Mouse (Mus musculus): Measurements from ENCODE around the gene Pik3ap1.

Pik3ap1 gene

GRCm38 (mm10) chr19:41369557-41370460, 15.1 kb downstream of the Pik3ap1 start:
- DNase-seq (ENCODE audit: low read depth in 2 of 2, low spot score in 2 of 2), result no peak

GRCm38 (mm10) chr19:41366854-41367517, 17.9 kb downstream of the Pik3ap1 start:
- no peak for DNase-seq (ENCODE audit: low read depth in 2 of 2, low spot score in 2 of 2)

GRCm38 (mm10) chr19:41366192-41366853, 18.6 kb downstream of the Pik3ap1 start:
- DNase-seq (ENCODE audit: low read depth in 2 of 2, low spot score in 2 of 2), result no peak

GRCm38 (mm10) chr19:41365570-41365969, 19.3 kb downstream of the Pik3ap1 start:
- DNase-seq (ENCODE audit: low read depth in 2 of 2, low spot score in 2 of 2), result no peak

- DNase-seq (ENCODE audit: low read depth in 2 of 2, low spot score in 2 of 2), result no peak
These were observed 20.4 kb downstream of the Pik3ap1 start for GRCm38 (mm10) chr19:41364509-41364908.

- DNase-seq (ENCODE audit: low read depth in 2 of 2, low spot score in 2 of 2), result no peak
These were observed 21.9 kb downstream of the Pik3ap1 start for GRCm38 (mm10) chr19:41362963-41363362.

GRCm38 (mm10) chr19:41360459-41360858, 24.4 kb downstream of the Pik3ap1 start:
- DNase-seq (ENCODE audit: low read depth in 2 of 2, low spot score in 2 of 2), result peak in 1 of 2 experiments; percentile 25

- DNase-seq (ENCODE audit: low read depth in 2 of 2, low spot score in 2 of 2), result peak; percentile 70 to 73
These were observed 30.5 kb downstream of the Pik3ap1 start for GRCm38 (mm10) chr19:41354287-41354951.

GRCm38 (mm10) chr19:41349624-41350023, 35.3 kb downstream of the Pik3ap1 start:
- DNase-seq (ENCODE audit: low read depth in 2 of 2, low spot score in 2 of 2), result no peak

- no peak for DNase-seq (ENCODE audit: low read depth in 2 of 2, low spot score in 2 of 2)
These were observed 36.7 kb downstream of the Pik3ap1 start for GRCm38 (mm10) chr19:41348161-41348560.

GRCm38 (mm10) chr19:41347326-41347725, 37.6 kb downstream of the Pik3ap1 start:
- DNase-seq (ENCODE audit: low read depth in 2 of 2, low spot score in 2 of 2), result no peak

GRCm38 (mm10) chr19:41346099-41346850, 38.6 kb downstream of the Pik3ap1 start:
- no peak for DNase-seq (ENCODE audit: low read depth in 2 of 2, low spot score in 2 of 2)

- DNase-seq (ENCODE audit: low read depth in 2 of 2, low spot score in 2 of 2), result peak in 1 of 2 experiments; percentile 38
These were observed 39.7 kb downstream of the Pik3ap1 start for GRCm38 (mm10) chr19:41345028-41345741.

- no peak for DNase-seq (ENCODE audit: low read depth in 2 of 2, low spot score in 2 of 2)
These were observed 40.3 kb downstream of the Pik3ap1 start for GRCm38 (mm10) chr19:41344666-41345027.

GRCm38 (mm10) chr19:41342592-41343090, 42.3 kb downstream of the Pik3ap1 start:
- no peak for DNase-seq (ENCODE audit: low read depth in 2 of 2, low spot score in 2 of 2)

- DNase-seq (ENCODE audit: low read depth in 2 of 2, low spot score in 2 of 2), result no peak
These were observed 43.2 kb downstream of the Pik3ap1 start for GRCm38 (mm10) chr19:41341677-41342076.

GRCm38 (mm10) chr19:41339020-41339836, 45.7 kb downstream of the Pik3ap1 start:
- peak; percentile 19 to 39 for DNase-seq (ENCODE audit: low read depth in 2 of 2, low spot score in 2 of 2)

GRCm38 (mm10) chr19:41338379-41338778, 46.5 kb downstream of the Pik3ap1 start:
- DNase-seq (ENCODE audit: low read depth in 2 of 2, low spot score in 2 of 2), result no peak

- no peak for DNase-seq (ENCODE audit: low read depth in 2 of 2, low spot score in 2 of 2)
These were observed 49.2 kb downstream of the Pik3ap1 start for GRCm38 (mm10) chr19:41335721-41336120.
